In the genomic region with DNA sequence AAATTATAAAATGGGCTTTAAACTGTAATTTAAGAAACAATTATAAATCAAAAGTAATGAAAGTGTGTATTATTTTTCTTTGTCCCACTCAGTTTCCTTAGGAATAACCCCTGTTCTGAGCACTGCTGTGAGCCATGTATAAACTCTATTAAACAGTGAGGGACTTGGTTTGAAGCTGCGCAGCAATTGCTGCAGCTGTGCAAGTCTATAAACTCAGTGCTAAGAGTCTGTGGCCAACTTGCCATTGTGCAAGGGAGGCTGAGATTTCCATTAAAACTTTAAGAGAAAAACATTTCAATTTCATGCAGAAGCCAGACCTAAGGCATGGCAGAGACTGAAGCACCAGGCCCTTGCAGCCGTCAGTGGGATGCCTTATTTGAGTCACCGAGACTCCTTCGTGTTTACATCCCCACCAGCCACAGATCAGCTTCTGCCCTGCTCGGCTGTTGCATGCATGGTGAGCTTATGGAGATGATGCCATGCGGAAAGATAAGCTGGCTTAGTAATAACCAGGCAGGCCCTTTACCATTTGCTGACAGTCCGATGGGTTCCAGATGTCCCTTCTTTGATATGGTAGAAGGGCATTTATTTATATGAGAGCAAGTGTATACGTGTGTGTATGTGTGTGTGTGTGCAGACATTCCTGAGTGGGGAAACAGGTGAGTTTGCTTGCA, we compare ENCODE assay signal across 21 mouse cellular contexts.
DNase-seq lines count a peak whose midpoint lies in the region; ATAC-seq and TF ChIP-seq lines count a peak whose summit lies in the region.
"Had no signal": no experiment of that assay in that cellular context is flagged by ENCODE, and none has a peak within 500 bp of the region (broad histone marks: within the 10 kb centered on the region; RNA-seq: fewer than 3 reads in every experiment).

No protein-coding gene starts in this region.

- no peaks in the 10 kb centered on the region for H3K27me3 ChIP-seq in embryonic facial prominence, embryonic 11.5 days (ENCODE audit: control insufficient read depth, insufficient read depth, low read length)
- no peaks in the 10 kb centered on the region for H3K27me3 ChIP-seq in embryonic facial prominence, embryonic 10.5 days (replicated peaks; ENCODE audit: low read depth, poor library complexity, severe bottlenecking)
- no peaks in the 10 kb centered on the region for H3K27me3 ChIP-seq in heart, embryonic 15.5 days
- no peaks in the 10 kb centered on the region for H3K27me3 ChIP-seq in heart, adult 2 months (ENCODE audit: control insufficient read depth, insufficient read depth, low read length)
- no peaks in the 10 kb centered on the region for H3K27me3 ChIP-seq in neural tube, embryonic 15.5 days (replicated peaks)
- no peaks in the 10 kb centered on the region for H3K27me3 ChIP-seq in liver, postnatal 0 days (ENCODE audit: insufficient read depth, low read length)
- H3K27me3 ChIP-seq: embryonic facial prominence, embryonic 12.5 days; forebrain, embryonic 12.5 days; hindbrain, embryonic 15.5 days had no signal

- H3K27ac ChIP-seq in embryonic facial prominence, embryonic 11.5 days (replicated peaks; ENCODE audit: low read depth, low read length) = no peak overlapping the region
- no peak overlapping the region for H3K27ac ChIP-seq in embryonic facial prominence, embryonic 10.5 days (replicated peaks)
- H3K27ac ChIP-seq in heart, embryonic 15.5 days = peak overlapping the region; percentile 41
- no peak overlapping the region for H3K27ac ChIP-seq in heart, adult 2 months
- H3K27ac ChIP-seq in neural tube, embryonic 15.5 days (replicated peaks) = no peak overlapping the region
- H3K27ac ChIP-seq in liver, postnatal 0 days (ENCODE audit: low read depth) = no peak overlapping the region
- H3K27ac ChIP-seq: embryonic facial prominence, embryonic 12.5 days; forebrain, embryonic 12.5 days; hindbrain, embryonic 15.5 days; layer of hippocampus, adult 2 months; macrophage had no signal

- ATAC-seq in embryonic facial prominence, embryonic 11.5 days (replicated peaks; ENCODE audit: insufficient number of reproducible peaks, low FRiP score, low TSS enrichment, low read depth) = no peak
- peak; percentile 62; the same call in 1 of the 2 replicates for ATAC-seq in heart, embryonic 15.5 days (replicated peaks; ENCODE audit: insufficient number of reproducible peaks, insufficient read depth, low FRiP score, low read depth)
- ATAC-seq in neural tube, embryonic 15.5 days (ENCODE audit: low FRiP score) = no peak
- no peak for ATAC-seq in liver, postnatal 0 days
- ATAC-seq: lung, postnatal 0 days had no signal

- H3K79me2 ChIP-seq in heart, adult 2 months (replicated peaks; ENCODE audit: control insufficient read depth, insufficient read depth, low read length) = no peaks in the 10 kb centered on the region

- no peak overlapping the region for H3K9ac ChIP-seq in embryonic facial prominence, embryonic 11.5 days (replicated peaks; ENCODE audit: low read length)
- no peak overlapping the region for H3K9ac ChIP-seq in heart, embryonic 15.5 days
- no peak overlapping the region for H3K9ac ChIP-seq in heart, adult 2 months (ENCODE audit: low read depth, low read length)
- H3K9ac ChIP-seq in neural tube, embryonic 15.5 days (replicated peaks) = no peak overlapping the region
- no peak overlapping the region for H3K9ac ChIP-seq in liver, postnatal 0 days (replicated peaks)
- H3K9ac ChIP-seq: embryonic facial prominence, embryonic 12.5 days; forebrain, embryonic 12.5 days; hindbrain, embryonic 15.5 days had no signal

- no peak overlapping the region for H3K4me3 ChIP-seq in embryonic facial prominence, embryonic 11.5 days (ENCODE audit: low read depth, low read length)
- H3K4me3 ChIP-seq in embryonic facial prominence, embryonic 10.5 days = no peak overlapping the region
- no peak overlapping the region for H3K4me3 ChIP-seq in heart, embryonic 15.5 days
- no peak overlapping the region for H3K4me3 ChIP-seq in heart, adult 2 months
- no peak overlapping the region for H3K4me3 ChIP-seq in neural tube, embryonic 15.5 days (replicated peaks)
- no peak overlapping the region for H3K4me3 ChIP-seq in liver, postnatal 0 days (ENCODE audit: low read depth, low read length)
- H3K4me3 ChIP-seq: embryonic facial prominence, embryonic 12.5 days; forebrain, embryonic 12.5 days; hindbrain, embryonic 15.5 days; layer of hippocampus, adult 2 months had no signal

- no peak for TF ChIP-seq EP300 in heart, adult 2 months (IDR thresholded peaks at IDR 0.05; ENCODE audit: insufficient read depth, low read depth, low read length)
- no peak for TF ChIP-seq EP300 in liver, postnatal 0 days (IDR thresholded peaks at IDR 0.05; ENCODE audit: low read depth)

- no peak for TF ChIP-seq POLR2A in heart, adult 2 months (IDR thresholded peaks at IDR 0.05; ENCODE audit: insufficient read depth, low read depth, low read length)

- no peaks in the 10 kb centered on the region for H3K4me1 ChIP-seq in embryonic facial prominence, embryonic 11.5 days (ENCODE audit: control insufficient read depth, insufficient read depth, low read length)
- H3K4me1 ChIP-seq in embryonic facial prominence, embryonic 10.5 days = no peaks in the 10 kb centered on the region
- peaks cover 21% of the 10 kb centered on the region for H3K4me1 ChIP-seq in heart, embryonic 15.5 days (replicated peaks)
- no peaks in the 10 kb centered on the region; the same call in 1 of the 2 replicates for H3K4me1 ChIP-seq in heart, adult 2 months (ENCODE audit: control insufficient read depth, insufficient read depth, low read length)
- H3K4me1 ChIP-seq in neural tube, embryonic 15.5 days = no peaks in the 10 kb centered on the region
- H3K4me1 ChIP-seq in liver, postnatal 0 days (ENCODE audit: insufficient read depth) = no peaks in the 10 kb centered on the region
- H3K4me1 ChIP-seq: embryonic facial prominence, embryonic 12.5 days; forebrain, embryonic 12.5 days; hindbrain, embryonic 15.5 days had no signal

- intact Hi-C loops in heart, adult 2 months (cut with DNase I) = no loop called here

- no peak for TF ChIP-seq CTCF in heart, adult 2 months (IDR thresholded peaks at IDR 0.05)
- TF ChIP-seq CTCF in liver, postnatal 0 days (IDR thresholded peaks at IDR 0.05; ENCODE audit: low read depth) = no peak

- H3K9me3 ChIP-seq in embryonic facial prominence, embryonic 11.5 days (replicated peaks; ENCODE audit: control insufficient read depth, low read length) = no peaks in the 10 kb centered on the region
- H3K9me3 ChIP-seq in embryonic facial prominence, embryonic 10.5 days = no peaks in the 10 kb centered on the region
- H3K9me3 ChIP-seq in heart, embryonic 15.5 days (replicated peaks) = no peaks in the 10 kb centered on the region
- no peaks in the 10 kb centered on the region for H3K9me3 ChIP-seq in neural tube, embryonic 15.5 days (replicated peaks)
- no peaks in the 10 kb centered on the region for H3K9me3 ChIP-seq in liver, postnatal 0 days (ENCODE audit: low read length)
- H3K9me3 ChIP-seq: embryonic facial prominence, embryonic 12.5 days; forebrain, embryonic 12.5 days; hindbrain, embryonic 15.5 days had no signal

- no peak overlapping the region for H3K4me2 ChIP-seq in embryonic facial prominence, embryonic 11.5 days (ENCODE audit: low read depth, low read length)
- H3K4me2 ChIP-seq in heart, embryonic 15.5 days = no peak overlapping the region
- H3K4me2 ChIP-seq in neural tube, embryonic 15.5 days = no peak overlapping the region
- no peak overlapping the region for H3K4me2 ChIP-seq in liver, postnatal 0 days (ENCODE audit: low read depth, low read length)
- H3K4me2 ChIP-seq: embryonic facial prominence, embryonic 12.5 days; forebrain, embryonic 12.5 days; hindbrain, embryonic 15.5 days had no signal

- WGBS in embryonic facial prominence, embryonic 11.5 days = 61% methylated on average over 8 of the region's 8 CpGs
- 77% methylated on average over 8 of the region's 8 CpGs for WGBS in embryonic facial prominence, embryonic 10.5 days
- WGBS in heart, embryonic 15.5 days = 34% methylated on average over 8 of the region's 8 CpGs
- 70% methylated on average over 8 of the region's 8 CpGs for WGBS in heart, adult 2 months
- WGBS in neural tube, embryonic 15.5 days = 78% methylated on average over 8 of the region's 8 CpGs
- 78% methylated on average over 8 of the region's 8 CpGs for WGBS in liver, postnatal 0 days (ENCODE audit: insufficient replicate concordance)

- DNase-seq in embryonic facial prominence, embryonic 11.5 days (ENCODE audit: low spot score) = peak; percentile 27
- DNase-seq in embryonic facial prominence, embryonic 10.5 days (ENCODE audit: low spot score) = no peak
- DNase-seq in heart, adult 2 months = no peak
- peak; percentile 15 for DNase-seq in neural tube, embryonic 10.5 days (ENCODE audit: extremely low spot score, low spot score)
- no peak for DNase-seq in adrenal gland, adult 18-20 months (ENCODE audit: low spot score in 2 of 2)
- no peak for DNase-seq in liver, postnatal 0 days
- DNase-seq: cerebellum, adult 9-10 months; gastrocnemius, postnatal 36 days; kidney, adult 8-10 months; kidney, postnatal 14 days; layer of hippocampus, postnatal 36 days; right cerebral cortex, postnatal 25 days; spleen, adult 18-20 months had no signal

- H3K36me3 ChIP-seq in embryonic facial prominence, embryonic 11.5 days (replicated peaks; ENCODE audit: control insufficient read depth, insufficient read depth, low read depth, low read length) = no peaks in the 10 kb centered on the region
- H3K36me3 ChIP-seq in embryonic facial prominence, embryonic 10.5 days (replicated peaks) = no peaks in the 10 kb centered on the region; the same call in 1 of the 2 replicates
- H3K36me3 ChIP-seq in heart, embryonic 15.5 days = peaks cover 7% of the 10 kb centered on the region; the same call in 1 of the 2 replicates
- no peaks in the 10 kb centered on the region for H3K36me3 ChIP-seq in heart, adult 2 months (ENCODE audit: control insufficient read depth, insufficient read depth, low read length)
- no peaks in the 10 kb centered on the region for H3K36me3 ChIP-seq in neural tube, embryonic 15.5 days
- H3K36me3 ChIP-seq in liver, postnatal 0 days (replicated peaks; ENCODE audit: insufficient read depth, low read length) = no peaks in the 10 kb centered on the region
- H3K36me3 ChIP-seq: embryonic facial prominence, embryonic 12.5 days; forebrain, embryonic 12.5 days; hindbrain, embryonic 15.5 days had no signal

Comparison
In these comparisons a context has a peak if more than half of its experiments do, and no peak if none do; other contexts are left out.
1. DNase-seq: peak in embryonic facial prominence, embryonic 11.5 days (single experiment) and neural tube, embryonic 10.5 days (single experiment); none in embryonic facial prominence, embryonic 10.5 days (single experiment), heart, adult 2 months (0 of 2), adrenal gland, adult 18-20 months (0 of 2) and liver, postnatal 0 days (single experiment).